Mouse (Mus musculus): ENCODE data around the gene Malsu1.

Gene Malsu1

GRCm38 (mm10) chr6:49073304-49074116 is at the start of gene Malsu1:
TSS of gene Malsu1 (plus strand) at chr6:49073795.
- peak; percentile 96 for DNase-seq

DNA sequence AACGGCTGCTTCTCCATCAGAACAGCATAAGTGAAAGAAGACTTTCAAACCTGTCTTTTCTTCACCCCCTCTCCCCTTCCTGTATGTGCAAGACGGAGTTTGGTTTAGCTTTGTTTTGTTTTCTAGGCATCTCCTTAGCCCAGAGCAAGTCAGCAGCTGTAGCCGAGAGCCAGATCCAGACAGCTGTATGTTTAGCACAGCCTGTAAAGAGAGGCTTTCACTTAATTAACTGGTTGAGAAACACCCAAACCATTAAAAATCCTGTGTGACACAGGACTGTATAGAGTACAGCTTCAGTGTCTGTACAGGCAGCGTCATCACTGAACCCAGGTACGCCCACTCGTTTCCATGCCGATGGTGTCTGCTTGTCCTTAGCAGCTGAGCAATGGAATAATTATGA is 48.3 kb upstream of the Malsu1 start:
- DNase-seq: no peak

- no peak for DNase-seq
Observed at GRCm38 (mm10) chr6:49026496-49026895, 47.1 kb upstream of the Malsu1 start.

- no peak for DNase-seq
Observed at GRCm38 (mm10) chr6:49028019-49028418, 45.6 kb upstream of the Malsu1 start.

DNA sequence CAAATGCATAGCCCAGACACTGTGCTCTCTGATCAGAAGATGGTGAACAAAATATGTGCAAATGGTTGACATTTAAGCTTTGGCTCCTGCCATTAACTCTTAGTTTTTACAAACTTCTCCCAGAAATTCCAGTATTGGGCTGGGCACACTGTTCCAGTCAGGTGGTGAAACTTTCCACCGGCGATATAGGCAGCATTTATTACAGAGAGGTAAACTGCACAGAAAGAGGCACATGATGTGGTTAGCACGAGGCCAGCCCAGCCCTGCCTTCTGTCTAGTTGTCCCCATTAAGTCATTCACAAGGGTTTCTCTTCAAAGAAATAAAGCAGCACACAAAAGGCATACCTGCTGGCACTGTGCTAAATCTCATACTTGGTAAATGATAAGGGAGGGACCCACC is 44.9 kb upstream of the Malsu1 start:
- no peak for DNase-seq

GRCm38 (mm10) chr6:49031230-49031629 is 42.4 kb upstream of the Malsu1 start:
- DNase-seq: no peak

DNA sequence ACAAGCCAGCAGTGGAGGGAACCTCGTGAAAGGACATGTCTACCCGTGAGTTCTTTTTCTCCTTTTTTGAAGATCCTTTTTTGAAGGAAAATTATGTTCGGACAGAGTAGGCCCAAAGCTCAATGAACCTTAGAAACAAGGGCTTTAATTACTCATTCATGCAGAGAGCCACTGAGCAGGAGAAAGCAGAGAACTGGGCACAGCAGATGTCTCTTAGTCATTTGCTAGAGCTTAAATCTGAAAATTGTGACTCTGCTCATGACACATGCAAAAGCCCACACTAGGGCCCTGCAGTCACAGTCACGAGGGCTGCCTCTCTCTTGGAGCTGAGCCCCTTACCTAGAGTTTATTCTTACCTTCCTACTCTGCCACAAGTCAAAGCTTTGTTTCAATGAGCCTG is 40.8 kb upstream of the Malsu1 start:
- no peak for DNase-seq

DNA sequence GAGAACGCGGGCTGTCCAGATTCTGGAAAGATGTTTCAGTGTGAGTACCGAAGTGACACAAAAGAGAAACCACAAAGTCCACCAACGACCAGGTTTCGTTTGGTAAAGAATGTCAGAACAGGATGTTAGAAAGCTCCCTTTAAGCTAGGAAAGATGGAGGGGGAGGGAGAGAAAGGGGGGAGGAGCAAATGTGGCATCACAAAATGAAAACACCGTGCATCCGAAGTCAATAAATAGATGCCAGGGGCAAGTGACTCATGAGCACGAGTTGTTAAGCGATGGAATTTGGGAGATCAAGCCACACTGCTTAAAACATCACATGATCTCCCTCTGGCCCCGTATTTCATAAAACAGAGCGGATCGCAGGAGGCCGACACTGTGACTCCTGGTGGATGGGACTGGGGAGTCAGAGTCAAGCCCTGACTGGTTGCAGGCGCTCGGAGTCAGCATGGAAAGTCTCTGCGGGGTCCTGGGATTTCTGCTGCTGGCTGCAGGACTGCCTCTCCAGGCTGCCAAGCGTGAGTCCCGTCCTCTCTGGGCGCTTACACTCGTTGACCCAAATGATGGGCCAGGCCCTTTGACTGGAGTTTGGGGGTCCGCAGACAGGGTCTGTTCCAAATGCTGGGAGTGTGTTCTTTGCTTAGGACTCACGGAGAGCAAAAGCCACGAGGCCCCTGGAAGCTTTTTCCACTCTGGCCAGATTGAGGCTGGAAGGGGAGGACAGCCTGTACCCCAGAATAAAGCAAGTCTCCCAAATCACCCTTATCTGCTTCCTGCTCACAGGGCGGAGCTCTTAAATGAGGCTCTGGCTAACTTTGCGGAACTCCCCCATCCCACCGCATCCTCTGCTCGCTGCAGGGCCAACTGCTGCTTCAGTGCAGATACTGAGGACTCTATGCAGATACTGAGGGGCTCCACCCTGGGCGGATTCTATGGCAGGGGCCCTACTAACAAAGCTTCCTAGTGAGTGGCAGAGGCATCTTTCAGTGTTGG is 37.0 kb upstream of the Malsu1 start, which contains the start of gene Gpnmb:
Gpnmb (plus strand) TSS at position 272 of the 993 bp plus-strand sequence.
- DNase-seq: no peak

DNA sequence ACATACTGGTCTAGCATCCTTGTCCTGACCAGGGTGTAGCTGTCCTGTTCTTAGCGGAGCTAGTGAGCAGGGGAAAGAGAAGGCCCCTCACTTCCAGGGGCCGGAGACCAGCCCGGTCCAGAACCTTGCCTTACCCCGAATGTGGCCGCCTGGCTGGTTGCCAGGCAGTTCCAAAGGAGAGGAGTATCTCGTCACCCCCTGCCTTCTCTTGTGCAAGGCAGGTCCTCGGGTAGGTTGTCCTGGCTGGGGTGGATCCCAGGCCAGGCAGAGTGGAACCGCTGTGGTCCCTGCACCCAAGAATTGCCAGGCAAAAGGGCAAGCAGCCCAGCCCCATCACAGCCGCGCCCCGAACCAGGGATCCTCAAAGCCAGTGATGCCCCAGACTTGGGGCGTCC is 36.3 kb upstream of the Malsu1 start:
- DNase-seq: no peak

- peak; percentile 70 for DNase-seq
Observed at GRCm38 (mm10) chr6:49039470-49040180, 34.0 kb upstream of the Malsu1 start.

- DNase-seq: no peak
Observed at GRCm38 (mm10) chr6:49046502-49046901, 27.1 kb upstream of the Malsu1 start.

- DNase-seq: no peak
Observed at GRCm38 (mm10) chr6:49046976-49047375, 26.6 kb upstream of the Malsu1 start.

GRCm38 (mm10) chr6:49047848-49048247 is 25.7 kb upstream of the Malsu1 start:
- no peak for DNase-seq

GRCm38 (mm10) chr6:49048395-49048794 is 25.2 kb upstream of the Malsu1 start:
- DNase-seq: no peak

DNA sequence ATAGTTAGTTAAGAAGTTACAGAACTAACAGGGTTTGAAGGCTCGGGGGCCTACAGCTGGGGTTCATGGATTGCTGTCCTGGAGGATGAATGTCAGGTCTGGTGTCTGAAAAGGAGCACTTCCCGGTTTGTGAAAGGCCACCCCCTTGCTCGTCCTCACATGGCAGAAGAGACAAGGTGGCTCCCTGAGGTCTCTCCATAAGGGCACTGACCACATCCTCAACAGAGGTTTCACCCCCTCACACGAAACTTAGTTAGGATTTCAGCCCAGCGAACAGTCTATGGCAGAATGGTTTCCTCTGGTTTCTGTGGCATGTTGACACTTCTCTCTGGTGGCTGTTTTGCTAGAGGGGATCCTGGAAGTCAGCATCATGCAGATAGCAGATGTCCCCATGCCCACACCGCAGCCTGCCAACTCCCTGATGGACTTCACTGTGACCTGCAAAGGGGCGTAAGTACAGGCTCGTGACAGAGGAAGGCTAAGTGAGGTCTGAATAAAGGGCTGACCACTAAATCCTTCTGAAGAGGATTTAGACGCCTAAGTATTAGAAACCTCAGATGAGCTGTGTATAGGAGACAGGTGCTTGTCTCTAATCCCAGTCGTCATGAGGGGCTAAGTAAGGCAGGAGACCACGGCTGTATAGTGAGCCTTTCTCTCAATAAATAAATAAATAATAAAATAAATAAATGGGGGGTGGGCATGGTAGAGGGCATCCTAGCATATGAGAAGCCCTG is 22.8 kb upstream of the Malsu1 start:
- peak; percentile 64 for DNase-seq

- DNase-seq: no peak
Observed at GRCm38 (mm10) chr6:49052191-49052590, 21.4 kb upstream of the Malsu1 start.

- DNase-seq: peak; percentile 40
Observed at GRCm38 (mm10) chr6:49055256-49055733, 18.3 kb upstream of the Malsu1 start.

DNA sequence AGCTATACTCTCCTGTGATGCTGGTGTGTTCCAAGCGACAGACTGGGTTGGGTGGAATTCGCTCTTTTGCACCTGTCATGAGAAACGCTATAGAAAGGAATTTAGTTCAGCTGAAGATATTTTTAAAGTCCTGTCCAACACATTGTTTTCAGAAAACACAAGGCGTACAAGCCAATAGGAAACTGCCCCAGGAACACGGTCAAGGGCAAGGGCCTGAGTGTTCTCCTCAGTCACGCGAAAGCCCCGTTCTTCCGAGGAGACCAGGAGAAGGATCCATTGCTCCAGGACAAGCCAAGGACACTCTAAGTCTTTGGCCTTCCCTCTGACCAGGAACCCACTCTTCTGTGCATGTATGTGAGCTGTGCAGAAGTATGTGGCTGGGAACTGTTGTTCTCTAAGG is 17.6 kb upstream of the Malsu1 start:
- no peak for DNase-seq

DNA sequence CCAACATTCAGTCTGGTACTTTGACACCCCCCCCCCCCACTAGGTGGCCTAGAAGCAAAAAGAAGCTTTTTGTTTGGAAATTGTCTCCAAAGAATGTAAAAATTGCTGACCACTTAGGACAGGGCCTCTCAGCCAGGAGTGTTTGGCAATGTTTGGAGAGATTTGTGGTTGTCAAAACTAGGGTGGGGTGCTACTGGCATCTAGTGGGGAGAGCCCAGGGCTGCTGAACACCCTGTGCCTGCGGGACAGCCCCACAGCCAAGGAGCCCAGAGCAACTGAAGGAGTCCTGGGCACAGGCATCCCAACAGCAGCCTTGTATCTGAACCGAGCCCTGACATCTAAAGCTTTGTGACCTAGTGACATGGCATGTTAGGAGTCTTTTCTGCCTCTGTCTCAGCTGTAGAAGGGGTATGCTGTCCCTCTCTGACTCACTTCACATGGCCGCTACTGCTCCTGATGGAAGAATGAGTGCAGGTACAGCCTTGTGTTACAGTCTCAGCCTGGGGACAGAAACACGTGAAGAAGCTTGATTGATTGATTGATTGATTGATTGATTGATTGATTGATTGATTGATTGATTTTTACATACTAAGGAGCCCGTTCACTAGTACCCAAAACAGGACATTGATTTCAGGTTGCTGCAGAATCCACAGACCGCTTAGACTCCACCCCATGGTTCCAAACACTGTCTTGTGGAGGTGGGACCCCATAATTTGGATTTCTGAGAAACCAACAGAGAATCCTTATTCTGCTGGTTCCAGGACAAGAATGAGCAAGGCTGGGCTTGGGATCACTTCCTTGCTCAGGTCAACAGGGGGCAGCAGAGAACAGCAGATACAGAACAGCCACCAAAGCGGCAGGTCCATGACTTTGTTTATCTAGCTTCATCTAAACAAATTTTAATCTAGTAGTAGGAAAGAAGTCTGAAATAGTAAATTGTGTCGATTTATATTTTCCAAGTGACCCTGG is 16.3 kb upstream of the Malsu1 start:
- peak; percentile 75 for DNase-seq

DNA sequence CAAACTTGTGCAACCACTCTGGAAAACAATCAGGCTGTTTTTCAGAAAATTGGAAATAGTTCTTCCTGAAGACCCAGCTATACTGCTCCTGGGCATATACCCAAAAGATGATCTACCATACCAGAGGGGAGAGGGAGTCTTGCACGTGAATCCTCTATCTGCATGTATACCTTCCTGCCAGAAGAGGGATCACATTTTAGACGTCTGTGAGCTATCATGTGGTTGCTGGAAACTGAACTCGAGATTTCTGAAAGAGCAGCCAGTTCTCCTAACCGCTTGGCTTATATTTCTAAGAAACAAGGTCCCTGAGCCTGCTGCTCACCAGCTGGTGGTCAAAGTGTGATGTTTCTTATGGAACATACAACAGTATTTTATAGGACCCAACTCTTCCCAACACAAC is 5.2 kb upstream of the Malsu1 start:
- no peak for DNase-seq

DNA sequence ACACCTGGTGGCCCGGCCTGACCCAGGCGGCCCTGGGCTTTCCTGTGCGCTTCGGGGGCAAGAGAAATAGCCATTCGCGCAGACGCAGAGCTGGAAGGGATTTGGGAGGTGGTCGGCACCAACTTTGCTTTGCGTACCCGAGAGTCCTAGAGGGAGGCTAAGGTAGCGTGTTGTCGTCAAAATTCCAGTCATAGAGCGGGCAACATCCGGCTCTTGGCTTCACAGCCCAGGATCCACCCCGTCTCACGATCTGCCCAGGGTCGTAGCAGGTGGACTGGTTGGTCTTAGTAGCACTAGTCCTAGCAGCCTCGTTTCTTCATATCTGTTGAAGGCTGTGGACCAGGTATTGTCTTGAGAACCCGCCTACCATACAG is 509 bp downstream of the Malsu1 start:
- DNase-seq: no peak
